Mouse (Mus musculus) heart, adult 18-20 months (tissue): Measurements from ENCODE around the gene Hsd11b2. TPM values are rescaled to one million over a fixed set of nuclear protein-coding genes. Genes with fewer than 3 reads are reported as not detected.

Experiments used
- DNase-seq, 2 experiments: peaks; one replicate each; pipeline ENCODE4 v3.0.0; 2021 to 2022; ENCODE audit warnings: mixed read lengths in 1 of 2
- long read RNA-seq, 2 experiments: library from polyadenylated mRNA; stranded (forward); transcript quantifications; one replicate each; pipeline ENCODE4 v2.0.0; 2021
- total RNA-seq, 2 experiments: library from RNA; stranded (reverse); gene quantifications; 2 replicates each; pipeline ENCODE4 v1.2.3; 2021

Gene Hsd11b2
- under 1 TPM; 0.21 to 0.22 TPM for total RNA-seq
- long read RNA-seq, experiment 1, result 0 reads
- long read RNA-seq, experiment 2, result 0 reads

GRCm38 (mm10) chr8:105518436-105519313 is at the start of gene Hsd11b2:
TSS of gene Hsd11b2 (plus strand) at chr8:105518755.
- peak; percentile 38 to 52 for DNase-seq

- DNase-seq, result peak; percentile 64 to 84
Measured at GRCm38 (mm10) chr8:105469041-105469695, 49.4 kb upstream of the Hsd11b2 start.

GRCm38 (mm10) chr8:105469816-105470215 is 48.7 kb upstream of the Hsd11b2 start:
- DNase-seq, result no peak

- DNase-seq, result peak in 1 of 2 experiments; percentile 25
Measured at GRCm38 (mm10) chr8:105470262-105470661, 48.3 kb upstream of the Hsd11b2 start.

GRCm38 (mm10) chr8:105470681-105471313 is 47.8 kb upstream of the Hsd11b2 start:
- DNase-seq, result no peak

GRCm38 (mm10) chr8:105471314-105472015 is 47.1 kb upstream of the Hsd11b2 start, which contains the start of gene Tppp3:
TSS of gene Tppp3 (minus strand) at chr8:105471526.
- DNase-seq, result peak; percentile 98

- DNase-seq, result peak in 1 of 2 experiments; percentile 13
Measured at GRCm38 (mm10) chr8:105472414-105472932, 46.1 kb upstream of the Hsd11b2 start.

GRCm38 (mm10) chr8:105472983-105473382 is 45.6 kb upstream of the Hsd11b2 start:
- DNase-seq, result peak in 1 of 2 experiments; percentile 12

- peak; percentile 71 to 85 for DNase-seq
Measured at GRCm38 (mm10) chr8:105473816-105474606, 44.5 kb upstream of the Hsd11b2 start.

- DNase-seq, result peak in 1 of 2 experiments; percentile 45
Measured at GRCm38 (mm10) chr8:105474680-105475079, 43.9 kb upstream of the Hsd11b2 start.

- DNase-seq, result peak; percentile 79 to 84
Measured at GRCm38 (mm10) chr8:105475254-105475653, 43.3 kb upstream of the Hsd11b2 start.

GRCm38 (mm10) chr8:105475742-105476141 is 42.8 kb upstream of the Hsd11b2 start:
- peak in 1 of 2 experiments; percentile 10 for DNase-seq

GRCm38 (mm10) chr8:105476161-105476560 is 42.4 kb upstream of the Hsd11b2 start:
- DNase-seq, result peak in 1 of 2 experiments; percentile 9

GRCm38 (mm10) chr8:105476628-105477413 is 41.7 kb upstream of the Hsd11b2 start:
- peak; percentile 73 to 80 for DNase-seq

- DNase-seq, result peak in 1 of 2 experiments; percentile 34
Measured at GRCm38 (mm10) chr8:105477792-105478191, 40.8 kb upstream of the Hsd11b2 start.

GRCm38 (mm10) chr8:105481013-105481412 is 37.5 kb upstream of the Hsd11b2 start:
- no peak for DNase-seq

GRCm38 (mm10) chr8:105481453-105481852 is 37.1 kb upstream of the Hsd11b2 start:
- peak in 1 of 2 experiments; percentile 36 for DNase-seq

- DNase-seq, result peak in 1 of 2 experiments; percentile 14
Measured at GRCm38 (mm10) chr8:105482123-105482522, 36.4 kb upstream of the Hsd11b2 start.

- peak; percentile 73 to 78 for DNase-seq
Measured at GRCm38 (mm10) chr8:105483212-105484029, 35.1 kb upstream of the Hsd11b2 start.
